Mouse (Mus musculus): Measurements from ENCODE around the gene Nit2. TPM values are rescaled to one million over a fixed set of nuclear protein-coding genes. Genes with fewer than 3 reads are reported as not detected.
A peak's percentile ranks its signal among the peaks of the same experiment; 100 is the strongest.

Gene Nit2
- total RNA-seq, 2 experiments from 2014 or later: 35.2 to 38.1 TPM

DNA sequence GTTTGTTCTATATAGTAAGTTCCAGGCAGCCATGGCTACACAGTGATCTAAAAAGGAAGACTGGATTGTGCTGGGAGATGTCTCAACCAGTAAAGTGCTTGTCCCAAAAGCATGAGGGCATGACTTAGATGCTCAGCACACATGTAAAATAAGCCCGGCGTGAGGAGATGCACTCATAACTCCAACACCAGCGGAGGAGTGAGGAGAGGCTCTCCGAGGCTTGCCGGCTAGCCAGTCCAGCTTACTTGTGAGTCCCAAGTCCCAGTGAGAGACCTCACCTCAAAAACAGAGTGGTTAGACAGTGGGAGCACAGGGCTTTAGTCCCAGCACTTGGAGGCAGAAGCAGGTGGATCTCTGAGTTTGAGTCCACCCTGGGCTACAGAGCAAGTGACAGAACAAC is 2.0 kb downstream of the Nit2 start:
- no peak for ATAC-seq (replicated peaks; ENCODE audit: poor library complexity)

DNA sequence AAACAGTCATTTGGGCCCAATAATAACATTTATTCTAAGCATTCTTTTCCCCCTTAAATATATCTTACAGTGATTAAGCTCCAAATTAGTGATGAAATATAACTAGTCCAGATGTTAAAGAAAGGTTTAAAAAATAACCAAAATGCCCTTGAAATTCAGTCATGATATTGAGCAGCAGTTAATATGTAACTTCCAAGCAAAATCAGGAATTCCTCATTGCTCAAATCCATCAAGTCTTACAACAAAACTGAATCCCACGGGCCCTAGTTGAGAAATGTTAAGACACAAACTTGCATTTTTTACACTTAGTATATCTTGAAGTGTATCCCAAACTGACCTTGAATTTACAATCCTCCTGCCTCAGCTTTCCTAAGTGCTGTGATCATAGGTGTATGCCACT is 3.4 kb downstream of the Nit2 start:
- no peak for ATAC-seq (replicated peaks; ENCODE audit: poor library complexity)

DNA sequence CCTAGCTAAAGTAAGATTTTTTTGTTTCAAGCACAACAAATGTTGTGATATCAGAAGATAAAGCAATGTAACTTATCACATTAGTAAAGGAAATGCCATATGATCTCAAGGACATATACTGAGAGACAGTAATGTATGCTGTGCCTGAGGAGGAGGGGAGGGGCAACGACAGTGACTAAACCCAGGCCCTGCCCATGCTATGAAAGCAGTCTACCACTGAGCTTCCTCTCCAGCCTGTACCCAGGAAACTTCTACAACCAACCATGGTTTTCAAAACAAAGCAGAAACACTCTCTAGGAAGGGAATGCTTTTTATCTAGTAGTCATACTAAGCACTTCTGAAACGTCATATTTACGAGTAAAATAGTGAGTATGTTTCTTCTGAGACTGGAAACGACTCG is 4.3 kb downstream of the Nit2 start:
- no peak for ATAC-seq (replicated peaks; ENCODE audit: poor library complexity)

DNA sequence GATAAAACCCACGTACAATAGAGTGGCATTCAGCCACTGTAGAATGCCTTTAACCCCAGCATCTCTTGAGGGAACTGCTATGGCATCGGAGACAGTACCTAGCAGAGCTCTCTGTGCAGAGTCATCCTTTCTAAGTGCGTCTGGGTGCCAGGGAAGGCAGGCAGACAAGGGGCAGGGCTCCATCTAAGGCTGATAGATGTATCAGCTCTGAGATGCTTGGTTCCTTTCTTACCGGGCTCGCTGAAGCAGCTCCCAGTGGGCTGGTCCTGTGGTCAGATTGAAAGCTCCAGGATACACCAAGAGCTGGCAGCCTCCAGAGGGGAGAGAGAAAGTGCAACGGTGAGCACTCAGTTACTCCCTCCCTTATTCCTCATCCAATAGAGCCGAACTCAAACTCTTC is 7.3 kb downstream of the Nit2 start:
- no peak for ATAC-seq (replicated peaks; ENCODE audit: poor library complexity)

DNA sequence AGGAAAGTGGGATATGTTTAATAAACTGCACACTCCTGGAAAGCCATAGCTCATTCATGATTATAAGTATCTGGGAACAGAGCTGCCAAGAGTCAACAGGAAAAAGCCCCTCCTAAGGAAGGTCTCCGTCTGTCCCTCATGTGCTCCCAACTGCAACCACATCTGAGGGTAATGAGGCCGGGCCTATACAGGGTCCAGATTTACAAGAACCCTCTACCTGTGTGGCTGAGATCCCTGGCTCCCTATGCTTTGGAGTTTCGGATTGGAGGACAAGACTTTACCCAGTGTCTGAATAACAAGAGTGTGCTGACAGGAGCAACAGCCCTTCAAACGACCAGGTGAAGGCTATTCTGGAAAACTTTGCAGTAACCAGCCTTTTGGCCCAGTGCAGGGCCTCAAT is 9.4 kb downstream of the Nit2 start:
- no peak for ATAC-seq (replicated peaks; ENCODE audit: poor library complexity)

DNA sequence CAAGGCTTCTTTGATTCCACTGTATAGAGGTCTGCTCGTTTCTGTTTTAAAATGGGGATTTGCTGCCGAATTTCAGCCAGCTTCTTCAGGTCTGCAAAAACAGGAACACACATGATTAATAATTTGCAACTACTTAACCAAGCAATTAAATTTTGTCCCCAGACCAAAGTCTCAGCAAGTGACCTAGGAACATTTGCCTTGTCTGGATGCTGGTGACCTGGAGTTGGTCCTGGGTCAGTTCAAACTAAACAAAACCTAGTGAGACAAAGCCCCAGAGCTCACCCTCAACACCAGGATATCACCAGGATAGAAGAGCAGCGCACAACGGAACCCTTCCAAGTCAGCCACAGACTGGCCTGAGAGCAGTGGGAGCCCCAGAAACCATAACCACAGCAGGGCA is 10.1 kb downstream of the Nit2 start:
- ATAC-seq (replicated peaks; ENCODE audit: poor library complexity): no peak

DNA sequence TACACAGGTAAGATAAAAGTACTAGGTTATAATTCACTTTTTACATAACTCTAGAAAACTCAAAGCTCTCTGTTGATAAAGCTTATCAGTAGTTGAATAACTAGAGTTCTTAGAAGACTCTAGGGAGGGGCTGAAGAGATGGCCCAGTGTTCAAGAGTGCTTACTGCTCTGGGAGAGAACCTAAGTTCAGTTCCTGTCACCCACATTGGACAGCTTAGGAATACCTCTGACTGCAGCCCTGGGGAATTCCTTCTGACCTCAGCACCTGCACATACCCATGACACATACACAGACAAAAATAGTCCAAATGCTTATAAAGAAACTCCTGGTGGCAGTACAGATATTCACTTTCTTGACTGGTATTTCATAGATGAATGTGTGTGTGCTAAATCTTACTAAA is 11.2 kb downstream of the Nit2 start:
- ATAC-seq (replicated peaks; ENCODE audit: poor library complexity): peak; percentile 27; the same call in 1 of the 2 replicates

DNA sequence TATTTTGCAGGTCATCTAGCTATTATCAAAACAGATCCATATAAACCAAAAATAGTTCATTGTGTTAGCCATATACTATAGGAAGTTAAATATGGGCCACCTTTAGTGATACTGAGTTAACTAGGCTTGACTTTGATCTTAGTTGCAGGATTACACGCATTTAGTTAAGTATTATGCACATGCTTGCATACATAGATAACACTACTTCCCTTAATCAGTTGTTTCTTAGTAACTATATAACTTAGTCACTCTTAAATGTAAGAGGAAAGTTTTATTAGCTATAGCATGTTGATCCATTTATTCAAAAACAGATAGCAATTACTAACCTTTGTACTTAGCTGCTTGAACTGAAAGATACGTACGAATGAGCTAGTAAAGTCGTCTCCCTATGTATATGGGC is 15.7 kb downstream of the Nit2 start:
- ATAC-seq (replicated peaks; ENCODE audit: poor library complexity): no peak

DNA sequence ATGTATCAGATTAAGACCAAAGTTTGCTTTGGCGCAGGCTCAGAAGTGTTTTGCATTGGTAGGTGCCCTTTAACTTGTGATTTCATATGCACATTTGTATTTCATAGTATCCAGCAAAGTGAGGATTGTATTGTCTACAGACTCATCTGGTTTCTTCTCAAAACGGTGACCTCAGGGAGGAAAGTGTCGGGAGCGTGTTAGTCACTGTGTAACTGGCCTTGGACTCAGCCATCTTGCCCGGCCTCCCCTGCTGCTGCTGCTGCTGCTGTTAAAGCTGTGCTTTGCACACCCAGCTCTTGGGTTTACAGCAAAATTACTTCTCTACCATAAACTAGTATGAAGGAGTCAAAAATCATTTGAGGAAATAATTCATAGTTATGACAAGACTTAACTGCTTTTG is 22.4 kb downstream of the Nit2 start:
- ATAC-seq (replicated peaks; ENCODE audit: poor library complexity): no peak

DNA sequence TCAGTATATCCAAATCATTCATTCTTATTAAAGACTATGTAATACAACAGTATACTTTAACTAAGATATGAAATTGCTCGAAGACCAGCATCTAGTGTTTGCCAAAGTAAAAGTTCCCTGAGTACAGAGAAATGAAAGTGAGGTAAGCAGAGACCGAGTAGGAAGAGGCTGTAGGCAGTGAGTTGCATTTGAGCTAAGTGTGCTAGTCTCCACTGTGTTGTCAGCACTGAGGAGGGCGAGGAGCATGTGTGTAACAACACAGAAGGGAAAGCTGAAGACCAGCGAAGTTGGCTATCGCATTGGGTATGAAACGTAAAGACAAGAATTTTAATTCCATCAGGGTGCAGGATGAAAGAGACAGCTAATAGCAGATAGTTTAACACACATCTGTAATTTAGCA is 33.5 kb downstream of the Nit2 start:
- ATAC-seq (replicated peaks; ENCODE audit: poor library complexity): no peak

DNA sequence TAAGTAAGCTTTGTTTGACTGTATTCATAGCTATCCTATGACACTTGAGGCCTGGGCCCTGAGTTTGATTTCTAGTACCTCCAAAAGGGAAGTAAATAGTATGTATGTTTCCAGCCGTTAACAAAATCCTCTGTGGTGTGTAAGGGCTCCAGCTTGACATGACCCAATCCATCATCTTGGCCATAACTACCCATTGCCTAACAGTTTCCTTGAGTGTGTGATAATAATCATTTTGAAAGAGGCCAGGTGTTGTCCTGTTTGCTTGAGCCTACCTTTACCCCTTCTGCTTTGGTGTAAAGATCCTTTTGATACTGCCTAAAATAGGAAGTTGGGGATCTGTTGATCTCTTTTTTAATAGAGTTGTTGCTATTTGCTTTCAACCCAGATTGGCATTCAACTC is 34.8 kb downstream of the Nit2 start:
- ATAC-seq (replicated peaks; ENCODE audit: poor library complexity): peak; percentile 82

DNA sequence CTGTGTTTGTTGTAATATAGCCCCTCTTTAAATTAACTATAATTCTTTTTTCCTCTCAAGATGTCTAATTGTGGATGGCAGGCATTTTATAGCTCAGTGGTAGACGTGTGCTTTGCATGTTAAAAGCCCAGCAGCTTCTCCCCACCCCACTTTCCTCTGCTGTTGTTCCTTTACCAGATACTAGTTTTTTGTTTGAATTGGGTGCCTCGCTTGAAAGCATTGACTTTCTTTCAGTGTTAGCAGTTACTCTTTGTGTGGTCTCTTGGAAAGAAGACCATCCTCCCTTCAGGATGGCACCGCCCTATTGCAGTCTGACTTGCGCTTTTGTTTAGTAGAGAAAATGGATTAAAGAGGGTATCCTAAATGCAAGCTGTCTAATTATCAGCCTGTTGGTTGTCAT is 35.6 kb downstream of the Nit2 start:
- ATAC-seq (replicated peaks; ENCODE audit: poor library complexity): no peak

DNA sequence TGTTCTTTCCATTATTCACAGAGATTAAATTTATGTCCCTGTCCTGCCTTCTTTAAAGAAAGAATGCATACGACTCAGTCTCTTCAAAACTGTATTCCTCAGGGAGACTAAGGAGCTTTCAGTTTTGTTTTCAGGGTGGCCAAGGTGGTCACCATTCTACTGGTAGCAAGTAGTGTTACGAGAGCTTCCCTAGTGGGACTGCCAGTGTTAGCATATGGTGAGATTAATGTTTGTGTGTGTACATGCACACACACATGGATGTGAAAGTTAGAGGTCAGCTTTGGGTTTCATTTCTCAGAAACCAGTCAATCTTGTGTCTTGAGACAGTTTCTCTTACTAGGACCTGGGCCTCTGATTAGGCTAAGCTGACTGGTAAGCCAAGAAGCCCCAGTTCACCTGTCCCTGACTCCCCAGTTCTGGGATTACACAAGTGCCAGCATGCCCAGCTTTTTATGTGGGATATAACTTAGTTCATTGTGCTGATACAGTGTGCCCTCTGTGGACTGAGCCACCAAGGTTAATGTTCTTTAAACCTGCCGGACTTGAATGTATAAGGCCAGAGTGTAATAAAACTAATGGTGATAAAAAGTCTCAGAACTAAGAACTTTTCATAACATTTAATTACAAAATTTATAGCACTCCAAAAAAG is 36.3 kb downstream of the Nit2 start:
- ATAC-seq (replicated peaks; ENCODE audit: poor library complexity): peak; percentile 74

DNA sequence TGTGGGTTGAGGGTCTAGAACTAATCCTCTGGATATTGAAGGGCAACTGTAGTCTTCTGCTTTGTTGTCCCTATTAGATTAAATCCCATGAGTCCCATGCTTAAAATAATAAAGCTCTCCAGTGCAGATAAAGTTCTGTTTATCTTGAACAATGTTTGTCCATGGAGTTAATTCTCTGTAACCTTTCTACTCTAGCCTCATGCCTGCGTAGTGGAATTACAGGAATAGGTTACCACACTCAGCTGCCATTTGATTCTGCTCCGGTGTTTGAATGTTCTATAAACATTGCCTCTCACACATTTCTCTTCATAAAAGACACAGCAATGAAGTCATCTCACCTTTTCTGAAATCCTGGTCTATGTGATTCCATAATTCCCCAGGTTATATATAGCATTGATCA is 39.3 kb downstream of the Nit2 start:
- no peak for ATAC-seq (replicated peaks; ENCODE audit: poor library complexity)

DNA sequence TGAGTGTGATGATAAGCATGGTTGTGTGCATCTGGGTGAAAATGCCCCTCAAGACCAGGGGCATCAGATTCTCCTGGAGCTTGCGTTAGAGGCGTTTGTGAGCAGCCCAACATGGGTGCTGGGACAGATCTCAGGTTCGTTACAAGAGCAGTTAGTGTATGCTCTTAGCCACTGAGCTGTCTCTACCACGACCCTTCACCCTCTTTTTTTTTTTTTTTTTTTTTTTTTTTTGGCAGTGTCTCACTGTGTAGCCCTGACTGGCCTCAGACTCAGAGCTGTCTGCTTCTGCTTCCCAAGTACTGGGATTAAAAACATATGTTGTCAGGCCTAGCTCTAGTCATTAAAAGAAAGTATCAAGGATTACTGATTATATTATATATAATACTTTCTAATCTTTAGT is 40.9 kb downstream of the Nit2 start:
- no peak for ATAC-seq (replicated peaks; ENCODE audit: poor library complexity)

DNA sequence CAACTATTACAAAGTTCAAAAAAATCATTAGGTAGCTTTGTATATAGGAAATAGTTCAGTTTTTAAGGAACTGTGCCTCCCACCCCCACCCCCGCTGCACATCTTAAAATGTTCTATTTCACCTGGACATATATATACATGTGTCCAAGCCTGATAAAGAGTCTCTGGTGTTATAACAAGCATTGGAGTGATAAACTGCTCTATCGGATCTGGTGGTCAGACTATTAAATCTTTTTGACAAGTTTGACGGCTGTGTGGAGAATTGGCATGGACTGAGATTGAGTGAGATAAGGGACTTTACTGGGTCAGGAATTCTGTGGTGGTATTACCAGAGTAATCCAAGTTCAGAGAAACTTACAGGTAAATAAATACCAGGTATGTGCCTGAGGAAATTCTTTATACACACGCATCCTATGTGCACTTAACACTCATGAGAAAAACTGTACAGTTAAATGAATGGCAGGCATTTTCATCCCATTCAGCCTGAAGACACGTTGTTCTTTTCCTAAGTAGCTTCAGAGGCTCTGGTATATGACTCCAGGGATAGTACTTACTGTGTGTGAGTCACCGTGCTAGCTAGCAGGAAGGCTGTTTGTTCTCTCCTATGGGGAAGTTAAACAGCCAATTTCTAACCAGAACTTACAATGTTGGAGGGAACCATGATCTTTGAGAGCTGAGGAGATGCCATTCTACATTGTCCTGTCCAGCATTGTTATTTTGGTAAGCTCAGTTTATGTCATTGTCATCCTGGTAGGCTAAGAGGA is 44.3 kb downstream of the Nit2 start:
- ATAC-seq (replicated peaks; ENCODE audit: poor library complexity): peak; percentile 14; the same call in 1 of the 2 replicates

DNA sequence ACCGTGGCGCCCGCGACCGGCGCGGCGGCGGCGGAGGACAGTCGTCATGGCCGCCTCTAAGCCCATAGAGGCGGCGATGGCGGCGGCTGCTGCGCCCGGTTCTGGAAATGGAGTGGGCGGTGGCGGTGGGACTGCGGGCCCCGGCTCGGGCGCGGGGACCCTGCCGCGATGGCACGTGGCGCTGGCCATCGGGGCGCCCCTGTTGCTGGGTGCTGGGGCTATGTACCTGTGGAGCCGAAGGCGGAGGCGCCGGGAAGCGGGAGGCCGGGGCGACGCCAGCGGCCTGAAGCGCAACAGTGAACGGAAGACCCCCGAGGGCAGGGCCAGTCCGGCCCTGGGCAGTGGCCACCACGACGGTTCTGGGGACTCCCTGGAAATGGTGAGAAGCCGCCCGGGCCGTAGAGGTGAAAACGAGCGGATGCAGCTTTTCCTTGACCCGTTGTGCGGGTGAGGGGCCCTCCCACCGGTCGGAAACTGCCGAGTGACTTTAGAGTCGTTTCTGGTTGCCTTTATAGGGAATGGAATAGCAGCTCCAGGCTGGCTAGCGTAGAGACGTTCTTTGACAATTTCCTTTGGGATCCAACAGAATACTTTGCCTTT is 45.2 kb downstream of the Nit2 start:
- no peak for ATAC-seq (replicated peaks; ENCODE audit: poor library complexity)

DNA sequence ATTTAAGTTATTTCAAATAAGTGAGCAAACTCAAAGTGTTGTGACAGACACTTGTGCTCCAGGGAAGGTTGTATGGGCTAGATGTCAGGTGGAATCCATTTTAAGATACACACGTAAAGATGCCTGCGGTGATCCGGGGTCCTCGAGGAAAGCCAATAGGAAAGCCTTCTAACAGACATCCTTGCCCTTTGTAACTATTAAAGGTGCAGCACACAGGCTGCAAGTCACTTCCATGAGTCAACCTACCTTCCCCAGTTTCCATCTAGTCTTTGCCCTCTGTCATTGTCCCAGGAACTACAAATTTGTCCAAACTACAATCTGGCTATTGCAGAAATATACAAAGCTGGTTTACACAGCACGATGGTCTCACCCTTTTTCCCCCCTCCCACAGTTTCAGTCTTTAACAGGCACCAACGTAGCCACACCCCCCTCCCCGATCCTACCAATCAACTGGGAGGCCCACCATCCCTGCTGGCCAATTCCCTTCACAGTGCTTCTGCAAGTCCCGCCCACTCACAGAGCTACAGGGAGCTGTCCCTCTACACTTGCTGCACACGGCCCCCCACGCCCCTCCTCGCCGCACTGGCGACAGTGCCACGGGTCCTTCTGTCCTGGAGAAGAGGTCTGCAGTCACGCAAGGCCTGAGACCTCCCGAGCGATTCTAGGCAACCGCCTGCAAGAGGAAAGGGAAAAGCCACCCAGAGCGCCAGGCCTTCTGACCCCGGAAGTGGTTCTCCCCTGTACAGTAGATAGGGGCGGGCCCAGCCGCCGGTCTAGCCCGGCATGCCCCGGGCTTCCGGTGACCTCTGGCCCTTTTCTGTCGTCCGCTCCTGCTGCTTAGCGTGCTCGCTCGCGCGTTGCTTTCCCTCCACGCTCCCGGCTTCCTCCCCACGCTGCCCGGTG is 46.0 kb downstream of the Nit2 start, which contains the start of gene Tomm70a:
Gene Tomm70a, plus strand, starts transcription at position 791 of the 903 bp plus-strand sequence.
- peak; percentile 93 for ATAC-seq (replicated peaks; ENCODE audit: poor library complexity)

DNA sequence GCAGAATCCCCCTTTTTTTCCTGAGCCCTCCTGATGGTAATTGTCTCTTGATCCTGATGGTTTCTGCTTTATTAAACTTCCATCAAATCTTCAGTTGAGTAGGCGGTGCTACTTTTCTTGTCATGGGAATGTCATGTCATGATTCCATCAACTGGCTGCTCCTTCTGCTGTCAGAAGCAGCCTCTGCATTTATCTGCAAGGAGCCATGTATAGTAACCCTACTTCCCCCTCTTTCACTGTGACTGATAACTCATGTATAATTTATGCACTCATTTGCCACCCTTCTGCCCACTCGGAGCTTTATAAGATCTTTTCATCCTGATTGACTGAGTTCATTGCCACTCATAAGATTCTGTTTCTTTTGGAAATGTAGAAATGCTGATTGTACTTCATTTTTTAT is 49.6 kb downstream of the Nit2 start:
- no peak for ATAC-seq (replicated peaks; ENCODE audit: poor library complexity)

DNA sequence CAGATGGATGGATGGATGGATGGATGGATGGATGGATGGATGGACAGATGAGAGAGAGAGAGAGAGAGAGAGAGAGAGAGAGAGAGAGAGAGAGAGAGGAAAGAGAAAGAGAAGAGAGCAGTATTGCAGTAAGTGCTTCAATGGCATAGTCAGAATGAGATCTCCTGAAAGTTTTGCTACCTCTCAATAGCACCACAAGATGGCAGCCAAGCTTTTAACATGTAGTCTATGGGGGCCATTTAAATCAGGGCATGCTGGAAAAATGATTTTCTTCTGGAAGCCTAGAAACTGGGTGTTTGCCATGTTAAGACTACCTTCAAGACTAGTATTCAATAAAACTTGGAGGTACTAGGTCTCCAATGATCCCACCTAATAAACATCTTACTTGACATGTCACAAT is 51.1 kb downstream of the Nit2 start:
- ATAC-seq (replicated peaks; ENCODE audit: poor library complexity): peak; percentile 67

Measured in megakaryocyte progenitor cell, adult 5-6 weeks (primary cell).